Mouse (Mus musculus): ENCODE measurements around the gene 9530053A07Rik.

The 9530053A07Rik gene

GRCm38 (mm10) chr7:28169489-28170422, 40.5 kb downstream of the 9530053A07Rik start, which contains the start of gene Fbl:
Gene Fbl (plus strand): TSS chr7:28169710.
- peak; percentile 82 for DNase-seq (ENCODE audit: low read depth, low spot score)

- no peak for DNase-seq (ENCODE audit: low read depth, low spot score)
Observed at GRCm38 (mm10) chr7:28175358-28175757, 46.1 kb downstream of the 9530053A07Rik start.

- peak; percentile 94 for DNase-seq (ENCODE audit: low read depth, low spot score)
Observed at GRCm38 (mm10) chr7:28179228-28179627, 50.0 kb downstream of the 9530053A07Rik start, which contains the start of gene Dyrk1b. Gene Dyrk1b (plus strand): TSS chr7:28179469.

GRCm38 (mm10) chr7:28179741-28180377, 50.6 kb downstream of the 9530053A07Rik start:
- DNase-seq (ENCODE audit: low read depth, low spot score): peak; percentile 92

- DNase-seq (ENCODE audit: low read depth, low spot score): peak; percentile 42
Observed at GRCm38 (mm10) chr7:28180890-28181289, 51.6 kb downstream of the 9530053A07Rik start.

GRCm38 (mm10) chr7:28181376-28181775, 52.1 kb downstream of the 9530053A07Rik start:
- DNase-seq (ENCODE audit: low read depth, low spot score): peak; percentile 3

- DNase-seq (ENCODE audit: low read depth, low spot score): no peak
Observed at GRCm38 (mm10) chr7:28182320-28182719, 53.1 kb downstream of the 9530053A07Rik start.

GRCm38 (mm10) chr7:28185884-28186283, 56.6 kb downstream of the 9530053A07Rik start:
- no peak for DNase-seq (ENCODE audit: low read depth, low spot score)

- DNase-seq (ENCODE audit: low read depth, low spot score): no peak
Observed at GRCm38 (mm10) chr7:28186631-28187030, 57.4 kb downstream of the 9530053A07Rik start.

- DNase-seq (ENCODE audit: low read depth, low spot score): no peak
Observed at GRCm38 (mm10) chr7:28191489-28191888, 62.2 kb downstream of the 9530053A07Rik start.

GRCm38 (mm10) chr7:28191903-28192302, 62.6 kb downstream of the 9530053A07Rik start:
- no peak for DNase-seq (ENCODE audit: low read depth, low spot score)

- no peak for DNase-seq (ENCODE audit: low read depth, low spot score)
Observed at GRCm38 (mm10) chr7:28195414-28196098, 66.3 kb downstream of the 9530053A07Rik start.

GRCm38 (mm10) chr7:28196528-28196927, 67.3 kb downstream of the 9530053A07Rik start:
- DNase-seq (ENCODE audit: low read depth, low spot score): no peak

- DNase-seq (ENCODE audit: low read depth, low spot score): no peak
Observed at GRCm38 (mm10) chr7:28199054-28199453, 69.8 kb downstream of the 9530053A07Rik start.

GRCm38 (mm10) chr7:28203207-28204108, 74.2 kb downstream of the 9530053A07Rik start:
- DNase-seq (ENCODE audit: low read depth, low spot score): no peak

- no peak for DNase-seq (ENCODE audit: low read depth, low spot score)
Observed at GRCm38 (mm10) chr7:28206044-28206600, 76.9 kb downstream of the 9530053A07Rik start.

GRCm38 (mm10) chr7:28208396-28208987, 79.2 kb downstream of the 9530053A07Rik start:
- no peak for DNase-seq (ENCODE audit: low read depth, low spot score)

GRCm38 (mm10) chr7:28208988-28209508, 79.8 kb downstream of the 9530053A07Rik start:
- DNase-seq (ENCODE audit: low read depth, low spot score): no peak

- no peak for DNase-seq (ENCODE audit: low read depth, low spot score)
Observed at GRCm38 (mm10) chr7:28210731-28211130, 81.5 kb downstream of the 9530053A07Rik start.

- DNase-seq (ENCODE audit: low read depth, low spot score): peak; percentile 6
Observed at GRCm38 (mm10) chr7:28214142-28214541, 84.9 kb downstream of the 9530053A07Rik start.
